Mouse (Mus musculus): ENCODE data around the gene Troap.

Gene Troap

DNA sequence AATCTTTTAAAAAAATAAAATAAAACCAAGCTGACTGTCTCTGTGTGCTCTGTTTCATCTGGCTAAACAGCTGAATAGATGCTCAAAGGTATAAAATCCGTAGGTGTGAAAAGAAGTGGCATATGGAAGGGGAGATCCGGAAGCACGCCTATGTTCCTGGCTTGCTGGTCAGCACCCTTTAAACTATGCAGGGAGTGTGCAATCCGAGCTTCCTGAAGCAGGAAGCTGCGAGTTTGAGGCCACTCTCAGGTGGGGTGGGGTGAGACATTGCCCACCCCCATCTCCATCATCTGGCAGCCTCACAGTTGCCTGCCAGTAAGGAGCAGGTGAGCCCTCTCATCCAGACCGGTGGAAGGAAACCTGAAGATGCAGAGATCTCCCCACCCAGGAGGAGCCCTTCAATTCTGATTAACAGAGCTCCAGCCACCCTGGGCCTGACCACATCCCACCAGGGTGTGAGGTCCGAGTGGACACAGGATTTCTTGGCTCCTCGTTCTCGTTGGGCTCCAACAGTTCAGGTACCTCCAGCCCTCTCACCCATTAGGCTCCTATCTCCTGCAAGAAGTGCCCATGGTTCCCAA, at the start of gene Troap:
Troap (plus strand) TSS at position 557 of the 581 bp plus-strand sequence.
- DNase-seq (ENCODE audit: low spot score) = no peak

DNA sequence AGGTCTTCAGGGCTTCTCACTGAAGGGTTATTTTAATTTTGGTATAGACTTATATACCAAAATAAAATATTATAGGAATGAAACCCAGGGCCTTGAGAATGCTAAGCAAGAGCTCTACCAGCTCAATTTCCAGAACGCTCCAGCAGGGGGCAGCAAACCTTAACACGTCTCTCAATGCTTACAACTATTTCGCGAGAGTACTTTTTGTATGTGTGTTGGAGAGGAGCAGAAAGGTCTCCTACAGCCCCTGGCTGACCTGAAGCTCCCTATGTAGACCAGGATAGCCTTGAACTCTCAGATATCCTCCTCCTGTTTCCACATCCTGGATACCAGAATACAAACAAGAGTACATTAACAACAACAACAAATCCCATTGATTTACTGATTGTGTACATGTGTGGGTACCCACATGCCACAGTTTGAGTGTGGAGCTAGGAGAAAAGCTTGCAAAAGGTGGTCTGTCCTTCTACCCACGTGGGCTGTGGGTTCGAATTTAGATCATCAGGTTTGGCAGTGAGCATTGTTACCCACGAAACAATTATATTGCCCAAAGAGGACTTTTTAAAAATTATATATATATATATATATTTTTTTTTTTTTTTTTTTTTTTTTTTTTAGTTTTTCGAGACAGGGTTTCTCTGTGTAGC, 49.6 kb upstream of the Troap start:
- peak; percentile 75 for DNase-seq (ENCODE audit: low spot score)

- no peak for DNase-seq (ENCODE audit: low spot score)
Measured at GRCm38 (mm10) chr15:99025414-99025813, 49.0 kb upstream of the Troap start.

DNA sequence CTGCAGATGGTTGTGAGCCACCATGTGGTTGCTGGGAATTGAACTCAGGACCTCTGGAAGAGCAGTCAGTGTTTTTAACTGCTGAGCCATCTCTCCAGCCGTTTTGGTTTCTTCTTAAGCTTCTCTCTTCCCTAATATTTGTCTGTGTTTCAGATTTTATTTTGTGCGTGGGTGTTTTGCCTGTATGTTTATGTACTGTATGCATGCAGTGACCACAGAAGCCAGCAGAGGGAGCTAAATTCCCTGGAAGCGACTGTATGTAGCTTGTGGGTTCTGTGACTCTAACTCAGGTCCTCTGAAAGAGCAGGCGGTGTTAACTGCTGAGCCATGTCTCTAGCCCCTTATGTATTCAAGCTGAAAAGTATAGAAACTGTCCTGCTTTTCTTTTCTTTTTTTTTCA, 48.1 kb upstream of the Troap start:
- DNase-seq (ENCODE audit: low spot score) = no peak

DNA sequence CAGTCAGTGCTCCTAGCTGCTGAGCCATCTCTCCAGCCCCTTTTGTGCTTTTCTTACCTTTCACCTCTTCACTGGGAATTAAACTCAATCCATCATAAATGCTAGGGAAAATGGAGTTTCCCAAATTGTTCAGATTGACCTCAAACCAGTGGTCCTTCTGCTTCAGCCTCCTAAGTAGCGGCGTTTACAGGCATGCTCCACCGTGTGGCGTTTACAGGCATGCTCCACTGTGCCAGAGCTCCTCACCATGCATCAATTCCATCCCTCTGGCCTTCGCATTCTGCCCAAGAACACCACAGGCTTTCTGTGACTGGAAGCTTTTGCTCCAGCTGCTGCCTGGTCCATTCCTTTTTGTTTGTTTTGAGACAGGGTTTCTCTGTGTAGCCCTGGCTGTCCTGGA, 47.3 kb upstream of the Troap start:
- DNase-seq (ENCODE audit: low spot score) = no peak

- DNase-seq (ENCODE audit: low spot score) = no peak
Measured at GRCm38 (mm10) chr15:99028874-99029458, 45.4 kb upstream of the Troap start.

DNA sequence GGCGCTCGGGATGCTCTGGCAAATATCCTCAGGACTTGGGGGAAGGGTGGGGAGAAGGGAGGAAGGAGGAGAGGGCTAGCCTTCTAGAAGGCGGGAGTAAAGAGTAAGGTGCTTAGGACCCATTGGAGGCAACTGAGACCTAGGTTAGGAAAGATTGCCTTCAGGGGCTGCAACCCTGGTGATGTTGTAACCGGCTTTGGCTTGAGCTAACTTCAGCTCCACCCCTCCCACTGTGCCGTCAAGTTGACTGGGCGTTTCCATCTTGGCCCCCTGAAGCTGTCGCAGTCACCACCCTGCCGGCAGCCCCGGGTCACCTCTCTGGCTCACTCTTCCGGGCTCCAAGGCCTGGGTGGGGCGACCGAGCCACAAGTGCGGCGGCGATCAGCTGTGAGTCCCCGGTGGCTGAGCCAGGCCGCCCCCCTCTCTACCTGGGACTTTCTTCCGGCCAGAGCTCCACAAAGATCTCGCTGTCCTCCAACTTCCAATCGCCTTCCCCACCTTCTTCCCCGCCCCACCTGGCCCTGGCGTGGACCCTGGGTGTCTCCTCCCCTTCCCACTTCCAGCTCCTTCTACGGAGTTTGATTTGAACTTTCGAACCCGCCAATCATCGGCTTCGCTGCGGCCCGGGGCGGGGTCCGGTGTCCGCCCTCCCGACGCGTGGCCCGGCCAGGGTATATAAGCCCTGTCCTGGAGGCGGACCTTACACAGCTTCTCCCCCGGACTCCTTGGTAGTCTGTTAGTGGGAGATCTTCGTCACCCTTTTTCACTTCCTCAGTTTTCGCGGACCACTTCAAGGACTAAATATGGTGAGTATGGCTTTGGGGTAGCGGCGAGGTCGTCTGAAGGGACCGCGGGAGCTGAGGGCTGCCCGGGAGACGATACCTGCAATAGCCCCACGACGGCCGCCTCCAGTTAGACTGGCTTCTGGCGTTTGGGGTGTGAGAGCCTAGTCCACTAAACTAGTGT, 44.5 kb upstream of the Troap start, which contains the start of gene Tuba1c:
Tuba1c (plus strand) TSS at position 273 of the 966 bp plus-strand sequence.
- peak; percentile 94 for DNase-seq (ENCODE audit: low spot score)

DNA sequence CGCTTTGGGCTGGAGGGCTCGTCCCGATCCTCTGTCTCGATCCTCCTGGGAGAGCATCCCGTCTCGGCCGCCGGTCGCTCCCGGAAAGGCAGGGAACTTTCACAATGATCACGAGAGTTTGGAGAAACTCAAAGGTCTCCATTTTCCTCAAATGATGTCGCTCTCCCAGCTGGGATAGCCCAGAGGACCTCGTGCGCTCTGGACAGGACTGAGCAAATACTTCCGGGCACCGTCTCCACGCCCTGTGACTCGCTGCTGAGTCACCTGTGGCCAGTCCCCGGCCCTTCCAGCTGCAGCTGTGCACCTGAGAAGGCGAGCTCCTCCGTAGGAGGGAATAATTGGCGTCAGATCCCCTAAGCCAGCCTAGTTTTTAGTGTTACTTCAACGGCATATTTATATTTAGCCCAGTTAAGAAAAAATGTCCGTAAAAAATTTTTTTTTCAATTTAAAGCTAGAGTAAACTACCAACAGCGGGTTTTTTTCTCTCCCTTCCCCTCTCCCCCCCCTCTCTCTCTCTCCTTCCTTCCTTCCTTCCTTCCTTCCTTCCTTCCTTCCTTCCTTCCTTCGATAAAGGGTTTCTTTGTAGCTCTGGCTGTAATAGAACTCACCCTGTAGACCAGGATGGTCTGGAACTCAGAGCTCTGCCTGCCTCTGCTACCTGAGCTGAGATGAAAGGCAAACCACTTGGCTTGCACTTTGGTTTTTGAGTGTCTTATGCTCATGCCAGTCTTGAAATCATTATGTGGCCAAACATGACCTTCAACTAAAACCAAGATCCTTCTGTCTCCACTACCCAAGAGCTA, 43.6 kb upstream of the Troap start:
- peak; percentile 44 for DNase-seq (ENCODE audit: low spot score)

GRCm38 (mm10) chr15:99031388-99031675, 43.0 kb upstream of the Troap start:
- DNase-seq (ENCODE audit: low spot score) = no peak

- DNase-seq (ENCODE audit: low spot score) = no peak
Measured at GRCm38 (mm10) chr15:99032041-99032725, 42.2 kb upstream of the Troap start.

GRCm38 (mm10) chr15:99032726-99033250, 41.6 kb upstream of the Troap start:
- no peak for DNase-seq (ENCODE audit: low spot score)

GRCm38 (mm10) chr15:99033498-99034270, 40.7 kb upstream of the Troap start:
- no peak for DNase-seq (ENCODE audit: low spot score)

- DNase-seq (ENCODE audit: low spot score) = no peak
Measured at GRCm38 (mm10) chr15:99035431-99035830, 38.9 kb upstream of the Troap start.

GRCm38 (mm10) chr15:99036249-99036905, 38.0 kb upstream of the Troap start:
- DNase-seq (ENCODE audit: low spot score) = no peak

GRCm38 (mm10) chr15:99038025-99038424, 36.4 kb upstream of the Troap start:
- DNase-seq (ENCODE audit: low spot score) = no peak

- DNase-seq (ENCODE audit: low spot score) = no peak
Measured at GRCm38 (mm10) chr15:99038797-99039196, 35.6 kb upstream of the Troap start.

DNA sequence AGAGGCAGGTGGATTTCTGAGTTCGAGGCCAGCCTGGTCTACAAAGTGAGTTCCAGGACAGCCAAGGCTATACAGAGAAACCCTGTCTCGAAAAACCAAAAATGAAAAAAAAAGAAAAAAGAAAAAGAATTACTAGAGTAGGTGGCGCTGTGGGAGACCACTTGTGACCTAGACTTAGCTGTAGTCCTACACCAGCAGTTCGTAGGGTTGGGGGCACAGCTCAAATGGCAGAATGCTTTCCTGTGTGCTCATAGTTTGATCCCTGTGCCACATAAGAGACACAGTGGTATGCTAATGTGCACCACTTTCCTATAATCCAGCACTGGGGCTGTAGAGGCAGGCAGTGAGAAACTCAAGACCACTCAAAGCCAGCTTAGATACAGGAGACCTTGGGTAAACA, 35.1 kb upstream of the Troap start:
- no peak for DNase-seq (ENCODE audit: low spot score)

DNA sequence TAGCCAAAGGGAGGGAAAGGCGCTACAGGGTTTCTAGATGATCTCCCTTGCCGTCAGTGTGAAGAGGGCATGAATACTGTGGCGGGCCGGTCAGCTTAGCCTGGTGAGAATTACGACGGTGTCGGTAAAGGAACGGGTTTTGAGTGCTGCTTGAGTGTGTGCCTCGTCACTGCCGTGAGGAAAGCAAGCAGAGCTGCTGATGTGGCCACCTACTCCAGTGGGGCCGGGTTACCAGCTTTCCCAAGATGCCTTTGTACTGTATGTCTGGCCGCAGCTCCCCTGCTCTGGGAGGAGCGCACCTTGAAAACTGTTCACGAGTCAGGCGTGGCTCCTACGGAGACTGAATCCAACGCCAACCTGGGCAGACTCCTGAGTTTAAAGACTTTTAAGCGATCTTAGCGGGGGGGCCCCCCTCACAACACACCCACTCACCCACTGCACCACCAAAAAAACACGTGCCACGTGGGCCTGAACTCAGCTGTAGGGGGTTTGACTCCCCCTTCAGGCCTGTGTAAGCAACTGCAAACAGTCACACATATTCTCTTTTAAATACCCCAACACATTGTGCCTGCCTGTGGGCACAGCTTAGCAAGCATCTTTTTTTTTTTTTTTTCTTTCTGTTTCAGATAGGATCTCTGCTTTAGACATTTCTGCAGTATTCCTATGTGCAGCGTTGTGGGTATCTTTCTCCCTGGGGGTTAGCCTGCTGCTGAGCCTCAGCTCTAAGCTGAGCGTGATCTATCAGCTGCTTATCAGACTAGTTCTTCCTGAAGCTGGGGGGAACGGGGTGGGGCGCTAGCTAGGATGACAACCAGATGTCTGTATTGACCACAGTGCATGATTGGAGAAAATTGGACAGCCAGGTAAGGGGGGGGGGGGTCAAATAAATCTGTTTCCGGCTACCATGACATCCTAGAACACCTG, 34.1 kb upstream of the Troap start:
- DNase-seq (ENCODE audit: low spot score) = no peak
